Mouse (Mus musculus) kidney, postnatal 4 days (tissue): ENCODE measurements around the gene Cfap36.

Source experiments
- DNase-seq, 2 experiments: peaks; one replicate each; pipeline ENCODE4 v3.0.0; 2021; ENCODE audit warnings: mixed read lengths in 2 of 2

Cfap36 gene

GRCm38 (mm10) chr11:29179319-29179718, 67.9 kb downstream of the Cfap36 start:
- DNase-seq = no peak

- no peak for DNase-seq
These were observed 73.3 kb downstream of the Cfap36 start for GRCm38 (mm10) chr11:29173706-29174436.

DNA sequence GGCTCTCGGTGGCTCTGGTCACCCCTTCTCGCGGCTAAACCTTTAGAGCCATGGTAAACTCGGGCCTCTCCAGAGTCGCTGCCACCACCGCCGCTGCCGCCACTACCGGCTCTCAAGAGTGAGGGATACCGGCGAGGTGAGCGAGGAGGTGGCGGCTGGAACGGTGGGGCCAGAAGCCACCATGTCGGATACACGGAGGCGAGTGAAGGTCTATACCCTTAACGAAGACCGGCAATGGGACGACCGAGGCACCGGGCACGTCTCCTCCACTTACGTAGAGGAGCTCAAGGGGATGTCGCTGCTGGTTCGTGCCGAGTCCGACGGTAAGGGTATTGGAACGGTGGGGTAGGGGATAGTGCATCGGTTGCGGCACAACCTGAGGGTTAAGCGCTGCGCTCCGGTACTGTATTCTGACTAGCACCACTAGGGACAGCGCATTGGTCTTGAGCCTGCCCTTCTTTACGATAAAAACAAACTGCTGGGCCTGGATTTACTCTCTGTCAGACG, 74.0 kb downstream of the Cfap36 start:
- peak; percentile 67 to 82 for DNase-seq

GRCm38 (mm10) chr11:29172563-29173124, 74.6 kb downstream of the Cfap36 start, which contains the start of gene Ppp4r3b:
Gene Ppp4r3b (plus strand): TSS chr11:29172890.
- DNase-seq = peak; percentile 97 to 99

DNA sequence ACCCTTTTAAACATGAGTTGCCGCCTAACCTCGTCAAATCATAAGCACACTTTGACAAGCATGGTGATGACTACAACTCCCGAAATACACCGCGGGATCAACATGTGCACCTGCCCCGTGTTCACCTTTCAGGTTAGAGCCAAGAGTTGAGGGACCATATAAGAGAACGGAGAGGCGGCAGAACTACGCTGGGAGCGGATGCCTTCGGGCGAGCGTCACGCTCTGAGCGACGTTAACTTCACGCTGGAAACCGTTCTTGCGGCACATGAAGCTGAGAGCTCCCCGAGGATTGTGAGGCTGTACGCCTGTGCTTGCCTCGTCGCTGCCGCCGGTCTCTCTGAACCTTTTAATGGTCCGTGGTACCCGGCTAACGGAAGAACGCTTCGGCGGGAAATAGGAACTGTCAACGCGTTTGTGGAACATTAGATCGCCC, 75.2 kb downstream of the Cfap36 start:
- DNase-seq = peak; percentile 57 to 62
